Mouse (Mus musculus) CH12.LX (cell line): ENCODE data around the gene Ccdc15.

Source experiments
- CHD2 ChIP-seq: IDR thresholded peaks from 2 replicates; pipeline ENCODE4 v1.6.1; 2011; ENCODE audit warnings: low read length, improper control_type of control experiment
- CTCF ChIP-seq, 2 experiments: IDR thresholded peaks in 1 of 2; conservative IDR thresholded peaks in 1 of 2; 2 replicates each; pipeline ENCODE4 v1.5.1; 2011 to 2012; ENCODE audit warnings: low read depth in 2 of 2, low read length in 2 of 2, improper control_type of control experiment in 1 of 2, inconsistent platforms in 1 of 2, mild to moderate bottlenecking in 1 of 2, moderate library complexity in 1 of 2
- E2F4 ChIP-seq: IDR thresholded peaks from 2 replicates; pipeline ENCODE4 v1.6.1; 2011; ENCODE audit warnings: low read depth, low read length, improper control_type of control experiment; ENCODE audit not compliant: insufficient replicate concordance
- MAFK ChIP-seq: IDR thresholded peaks from 2 replicates; pipeline ENCODE4 v1.6.1; 2011; ENCODE audit warnings: low read length, improper control_type of control experiment; ENCODE audit not compliant: insufficient replicate concordance
- MXI1 ChIP-seq: IDR thresholded peaks from 2 replicates; pipeline ENCODE4 v1.6.1; 2011; ENCODE audit warnings: mild to moderate bottlenecking, low read depth, low read length, improper control_type of control experiment
- MYC ChIP-seq: IDR thresholded peaks from 2 replicates; pipeline ENCODE4 v1.6.1; 2011; ENCODE audit warnings: low read depth, mild to moderate bottlenecking, improper control_type of control experiment, low read length
- NELFE ChIP-seq: IDR thresholded peaks from 2 replicates; pipeline ENCODE4 v1.6.1; 2011; ENCODE audit warnings: low read depth, low read length, improper control_type of control experiment
- POLR2A ChIP-seq: IDR thresholded peaks from 2 replicates; pipeline ENCODE4 v1.6.1; 2011; ENCODE audit warnings: low read depth, mild to moderate bottlenecking, improper control_type of control experiment, low read length
- POLR2AphosphoS2 ChIP-seq: IDR thresholded peaks from 2 replicates; pipeline ENCODE4 v1.6.1; 2011; ENCODE audit warnings: low read depth, low read length, improper control_type of control experiment
- RAD21 ChIP-seq: IDR thresholded peaks from 2 replicates; pipeline ENCODE4 v1.6.1; 2011; ENCODE audit warnings: low read depth, mild to moderate bottlenecking, low read length, improper control_type of control experiment, moderate library complexity
- TBP ChIP-seq: conservative IDR thresholded peaks from 2 replicates; pipeline ENCODE4 v1.6.1; 2011; ENCODE audit warnings: low read depth, low read length, improper control_type of control experiment

- TF ChIP-seq NELFE (no peak), POLR2AphosphoS2 (no peak), MYC (no peak), RAD21 (peak; percentile 50), CHD2 (no peak), MAFK (peak; percentile 12; the same call in 1 of the 2 replicates), E2F4 (no peak), MXI1 (no peak), POLR2A (no peak), TBP (0 out of 2 replicates have a peak, but pooled peaks have one; percentile 0), CTCF (conservative IDR thresholded peaks at IDR 0.05 in 1 of 2, IDR thresholded peaks at IDR 0.05 in 1 of 2; ENCODE audit: low read depth in 2 of 2, low read length in 2 of 2) (peak in 1 of 2 experiments; percentile 71; a peak in 2 of 4 replicates)
These were observed 92.4 kb downstream of the Ccdc15 start for GRCm38 (mm10) chr9:37255889-37256225.
